Mouse (Mus musculus) gastrocnemius, adult 8-10 months (tissue): ENCODE measurements at regions not wholly inside any gene's neighbourhood (a gene's known extent, or its start where the extent isn't known, plus 50 kb on each side); places are given as distances from the start of the nearest gene placed in this dataset.
"Not testable (repeated sequence)": the region's sequence is repeated elsewhere in the genome, so short reads cannot be mapped to it uniquely, and the experiment has no call there.

Experiments
- DNase-seq, 2 experiments: peaks; one replicate each; pipeline ENCODE4 v3.0.0; 2022; ENCODE audit warnings: low spot score in 2 of 2

GRCm38 (mm10) chr2:78606388-78606787 is 261.5 kb upstream of the Ube2e3 start:
- no peak for DNase-seq

GRCm38 (mm10) chr2:78600753-78601152 is 267.2 kb upstream of the Ube2e3 start:
- no peak for DNase-seq

GRCm38 (mm10) chr2:78598039-78598438 is 269.9 kb upstream of the Ube2e3 start:
- no peak for DNase-seq

GRCm38 (mm10) chr2:78596251-78596650 is 271.7 kb upstream of the Ube2e3 start:
- no peak for DNase-seq

GRCm38 (mm10) chr2:78580013-78580412 is 287.9 kb upstream of the Ube2e3 start:
- DNase-seq, result no peak

GRCm38 (mm10) chr2:78572492-78572891 is 295.4 kb upstream of the Ube2e3 start:
- no peak for DNase-seq

- DNase-seq, result no peak
Measured at GRCm38 (mm10) chr2:78558128-78558527, 309.8 kb upstream of the Ube2e3 start.

GRCm38 (mm10) chr2:78551085-78551484 is 316.8 kb upstream of the Ube2e3 start:
- no peak for DNase-seq

- DNase-seq, result no peak
Measured at GRCm38 (mm10) chr2:78548683-78549467, 319.0 kb upstream of the Ube2e3 start.

GRCm38 (mm10) chr2:78547286-78547685 is 320.6 kb upstream of the Ube2e3 start:
- DNase-seq, result no peak

GRCm38 (mm10) chr2:78540422-78540821 is 327.5 kb upstream of the Ube2e3 start:
- DNase-seq, result no peak

GRCm38 (mm10) chr2:78539592-78540300 is 328.2 kb upstream of the Ube2e3 start:
- DNase-seq, result no peak

GRCm38 (mm10) chr2:78537574-78537973 is 330.4 kb upstream of the Ube2e3 start:
- no peak for DNase-seq

GRCm38 (mm10) chr2:78533881-78534280 is 334.0 kb upstream of the Ube2e3 start:
- not testable (repeated sequence) for DNase-seq

GRCm38 (mm10) chr2:78530535-78530934 is 337.4 kb upstream of the Ube2e3 start:
- DNase-seq, result no peak

- DNase-seq, result no peak
Measured at GRCm38 (mm10) chr2:78520258-78521023, 347.5 kb upstream of the Ube2e3 start.

GRCm38 (mm10) chr2:78493115-78493514 is 374.8 kb upstream of the Ube2e3 start:
- DNase-seq, result no peak

- DNase-seq, result no peak
Measured at GRCm38 (mm10) chr2:78480036-78480435, 387.9 kb upstream of the Ube2e3 start.

GRCm38 (mm10) chr2:78459444-78459843 is 408.5 kb upstream of the Ube2e3 start:
- no peak for DNase-seq

- no peak for DNase-seq
Measured at GRCm38 (mm10) chr2:78453411-78453810, 414.5 kb upstream of the Ube2e3 start.

GRCm38 (mm10) chr2:78436816-78437215 is 431.1 kb upstream of the Ube2e3 start:
- no peak for DNase-seq

GRCm38 (mm10) chr2:78435071-78435470 is 432.9 kb upstream of the Ube2e3 start:
- no peak for DNase-seq
